Mouse (Mus musculus) CH12.LX (cell line): ENCODE measurements around the gene Kcnc3. TPM values are rescaled to one million over a fixed set of nuclear protein-coding genes. Genes with fewer than 3 reads are reported as not detected.

Experiments used
- DNase-seq: peaks from one replicate; pipeline ENCODE4 v3.0.0-alpha.2; 2013; ENCODE audit errors: extremely low read depth
- H3K27ac ChIP-seq: 2 replicates; pipeline ENCODE4 v1.5.1; 2012; ENCODE audit warnings: low read depth, mild to moderate bottlenecking, control low read depth, moderate library complexity; ENCODE audit not compliant: insufficient read depth
- H3K27me3 ChIP-seq: replicated peaks from 2 replicates; pipeline ENCODE3; 2012; ENCODE audit warnings: inconsistent platforms
- H3K36me3 ChIP-seq, 2 experiments: replicated peaks in 1 of 2; 2 replicates each; pipeline versions ENCODE3 to v1.6.1; 2012; ENCODE audit warnings: inconsistent platforms in 1 of 2, low read length in 1 of 2, mild to moderate bottlenecking in 1 of 2, mixed read lengths in 1 of 2, moderate library complexity in 1 of 2; ENCODE audit not compliant: control insufficient read depth in 1 of 2, insufficient read depth in 1 of 2
- H3K4me1 ChIP-seq, 2 experiments: 2 replicates each; pipeline ENCODE4 v1.6.1; 2012; ENCODE audit warnings: inconsistent platforms in 1 of 2, moderate library complexity in 1 of 2; ENCODE audit not compliant: insufficient read depth in 2 of 2, control insufficient read depth in 1 of 2
- H3K4me2 ChIP-seq: 2 replicates; pipeline ENCODE4 v1.6.1; 2012; ENCODE audit warnings: low read depth, mild to moderate bottlenecking, control low read depth; ENCODE audit not compliant: poor library complexity, insufficient read depth, severe bottlenecking
- H3K4me3 ChIP-seq, 3 experiments: fragments of 150-350 bp in 1 of 3; sonication (generic) in 1 of 3; replicated peaks in 1 of 3; 2 replicates each; pipeline versions ENCODE3 to v1.5.1; 2011 to 2012; ENCODE audit warnings: low read depth in 2 of 3, low read length in 2 of 3, mild to moderate bottlenecking in 2 of 3, moderate library complexity in 2 of 3, control low read depth in 1 of 3, improper control_type of control experiment in 1 of 3, inconsistent platforms in 1 of 3, mixed read lengths in 1 of 3; ENCODE audit not compliant: poor library complexity in 1 of 3
- H3K79me2 ChIP-seq: replicated peaks from 2 replicates; pipeline ENCODE4 v1.6.1; 2012; ENCODE audit warnings: mild to moderate bottlenecking, moderate library complexity; ENCODE audit not compliant: control insufficient read depth, poor library complexity, insufficient read depth, severe bottlenecking; ENCODE audit errors: extremely low read depth
- H3K9ac ChIP-seq: 2 replicates; pipeline ENCODE4 v1.6.1; 2012; ENCODE audit warnings: low read depth, mild to moderate bottlenecking, control low read depth, moderate library complexity; ENCODE audit not compliant: insufficient read depth
- H3K9me3 ChIP-seq: replicated peaks from 2 replicates; pipeline ENCODE3; 2012; ENCODE audit warnings: low read length, inconsistent platforms, mixed read lengths
- BHLHE40 ChIP-seq: IDR thresholded peaks from 2 replicates; pipeline ENCODE4 v1.6.1; 2011; ENCODE audit warnings: mild to moderate bottlenecking, low read depth, low read length, improper control_type of control experiment
- CHD1 ChIP-seq: IDR thresholded peaks from 2 replicates; pipeline ENCODE4 v1.6.1; 2012; ENCODE audit warnings: low read depth, low read length, improper control_type of control experiment, inconsistent platforms
- CHD2 ChIP-seq: IDR thresholded peaks from 2 replicates; pipeline ENCODE4 v1.6.1; 2011; ENCODE audit warnings: low read length, improper control_type of control experiment
- CTCF ChIP-seq, 2 experiments: IDR thresholded peaks in 1 of 2; conservative IDR thresholded peaks in 1 of 2; 2 replicates each; pipeline ENCODE4 v1.5.1; 2011 to 2012; ENCODE audit warnings: low read depth in 2 of 2, low read length in 2 of 2, improper control_type of control experiment in 1 of 2, inconsistent platforms in 1 of 2, mild to moderate bottlenecking in 1 of 2, moderate library complexity in 1 of 2
- E2F4 ChIP-seq: IDR thresholded peaks from 2 replicates; pipeline ENCODE4 v1.6.1; 2011; ENCODE audit warnings: low read depth, low read length, improper control_type of control experiment; ENCODE audit not compliant: insufficient replicate concordance
- ELF1 ChIP-seq: IDR thresholded peaks from 2 replicates; pipeline ENCODE4 v1.6.1; 2014; ENCODE audit warnings: low read depth, mild to moderate bottlenecking, inconsistent platforms, low read length, improper control_type of control experiment
- EP300 ChIP-seq: IDR thresholded peaks from 2 replicates; pipeline ENCODE4 v1.6.1; 2011; ENCODE audit warnings: low read length, improper control_type of control experiment
- ETS1 ChIP-seq: conservative IDR thresholded peaks from 2 replicates; pipeline ENCODE4 v1.6.1; 2012; ENCODE audit warnings: low read depth, mild to moderate bottlenecking, inconsistent platforms, low read length, improper control_type of control experiment, moderate library complexity
- GABPA ChIP-seq: IDR thresholded peaks from 2 replicates; pipeline ENCODE4 v1.6.1; 2012; ENCODE audit warnings: low read depth, low read length, improper control_type of control experiment, inconsistent platforms; ENCODE audit not compliant: insufficient replicate concordance
- HCFC1 ChIP-seq: IDR thresholded peaks from 2 replicates; pipeline ENCODE4 v1.6.1; 2012; ENCODE audit warnings: low read depth, mild to moderate bottlenecking, inconsistent platforms, low read length, improper control_type of control experiment
- IRF4 ChIP-seq: IDR thresholded peaks from 2 replicates; pipeline ENCODE4 v1.6.1; 2014; ENCODE audit warnings: low read depth, mild to moderate bottlenecking, inconsistent platforms, low read length, improper control_type of control experiment
- JUN ChIP-seq: IDR thresholded peaks from 2 replicates; pipeline ENCODE4 v1.6.1; 2011; ENCODE audit warnings: low read depth, mild to moderate bottlenecking, low read length, improper control_type of control experiment, moderate library complexity; ENCODE audit not compliant: insufficient read depth
- JUND ChIP-seq: conservative IDR thresholded peaks from 2 replicates; pipeline ENCODE4 v1.6.1; 2011; ENCODE audit warnings: low read depth, low read length, improper control_type of control experiment
- KAT2A ChIP-seq: IDR thresholded peaks from 2 replicates; pipeline ENCODE4 v1.6.1; 2012; ENCODE audit warnings: low read length, improper control_type of control experiment, inconsistent platforms; ENCODE audit not compliant: insufficient replicate concordance
- MAFK ChIP-seq: IDR thresholded peaks from 2 replicates; pipeline ENCODE4 v1.6.1; 2011; ENCODE audit warnings: low read length, improper control_type of control experiment; ENCODE audit not compliant: insufficient replicate concordance
- MAX ChIP-seq: IDR thresholded peaks from 2 replicates; pipeline ENCODE4 v1.6.1; 2011; ENCODE audit warnings: low read length, improper control_type of control experiment
- MAZ ChIP-seq: IDR thresholded peaks from 2 replicates; pipeline ENCODE4 v1.6.1; 2012; ENCODE audit warnings: low read depth, mild to moderate bottlenecking, inconsistent platforms, low read length, improper control_type of control experiment, moderate library complexity
- MEF2A ChIP-seq: IDR thresholded peaks from 2 replicates; pipeline ENCODE4 v1.6.1; 2014; ENCODE audit warnings: low read depth, mild to moderate bottlenecking, inconsistent platforms, low read length, improper control_type of control experiment, borderline replicate concordance
- MXI1 ChIP-seq: IDR thresholded peaks from 2 replicates; pipeline ENCODE4 v1.6.1; 2011; ENCODE audit warnings: mild to moderate bottlenecking, low read depth, low read length, improper control_type of control experiment
- MYC ChIP-seq: IDR thresholded peaks from 2 replicates; pipeline ENCODE4 v1.6.1; 2011; ENCODE audit warnings: low read depth, mild to moderate bottlenecking, improper control_type of control experiment, low read length
- NELFE ChIP-seq: IDR thresholded peaks from 2 replicates; pipeline ENCODE4 v1.6.1; 2011; ENCODE audit warnings: low read depth, low read length, improper control_type of control experiment
- NRF1 ChIP-seq: IDR thresholded peaks from 2 replicates; pipeline ENCODE4 v1.6.1; 2014; ENCODE audit warnings: low read depth, mild to moderate bottlenecking, inconsistent platforms, low read length, improper control_type of control experiment, moderate library complexity
- PAX5 ChIP-seq: IDR thresholded peaks from 2 replicates; pipeline ENCODE4 v1.6.1; 2012; ENCODE audit warnings: low read length, inconsistent platforms, mixed read lengths
- POLR2A ChIP-seq: IDR thresholded peaks from 2 replicates; pipeline ENCODE4 v1.6.1; 2011; ENCODE audit warnings: low read depth, mild to moderate bottlenecking, improper control_type of control experiment, low read length
- POLR2AphosphoS2 ChIP-seq: IDR thresholded peaks from 2 replicates; pipeline ENCODE4 v1.6.1; 2011; ENCODE audit warnings: low read depth, low read length, improper control_type of control experiment
- RAD21 ChIP-seq: IDR thresholded peaks from 2 replicates; pipeline ENCODE4 v1.6.1; 2011; ENCODE audit warnings: low read depth, mild to moderate bottlenecking, low read length, improper control_type of control experiment, moderate library complexity
- RCOR1 ChIP-seq: conservative IDR thresholded peaks from 2 replicates; pipeline ENCODE4 v1.6.1; 2012; ENCODE audit warnings: low read depth, mild to moderate bottlenecking, inconsistent platforms, low read length, improper control_type of control experiment
- SIN3A ChIP-seq: IDR thresholded peaks from 2 replicates; pipeline ENCODE4 v1.6.1; 2012; ENCODE audit warnings: low read length, improper control_type of control experiment, inconsistent platforms
- SMC3 ChIP-seq: IDR thresholded peaks from 2 replicates; pipeline ENCODE4 v1.6.1; 2011; ENCODE audit warnings: low read depth, low read length, improper control_type of control experiment
- TBP ChIP-seq: conservative IDR thresholded peaks from 2 replicates; pipeline ENCODE4 v1.6.1; 2011; ENCODE audit warnings: low read depth, low read length, improper control_type of control experiment
- TCF12 ChIP-seq: IDR thresholded peaks from 2 replicates; pipeline ENCODE4 v1.6.1; 2014; ENCODE audit warnings: low read depth, mild to moderate bottlenecking, inconsistent platforms, low read length, improper control_type of control experiment
- UBTF ChIP-seq: IDR thresholded peaks from 2 replicates; pipeline ENCODE4 v1.6.1; 2012; ENCODE audit warnings: low read depth, mild to moderate bottlenecking, inconsistent platforms, low read length, improper control_type of control experiment, moderate library complexity
- USF1 ChIP-seq: IDR thresholded peaks from 2 replicates; pipeline ENCODE4 v1.6.1; 2014; ENCODE audit warnings: low read depth, mild to moderate bottlenecking, inconsistent platforms, low read length, improper control_type of control experiment
- USF2 ChIP-seq: conservative IDR thresholded peaks from 2 replicates; pipeline ENCODE4 v1.6.1; 2011; ENCODE audit warnings: low read depth, low read length, improper control_type of control experiment
- ZC3H11A ChIP-seq: IDR thresholded peaks from 2 replicates; pipeline ENCODE4 v1.6.1; 2012; ENCODE audit warnings: low read depth, mild to moderate bottlenecking, inconsistent platforms, low read length, improper control_type of control experiment
- ZKSCAN1 ChIP-seq: IDR thresholded peaks from 2 replicates; pipeline ENCODE4 v1.6.1; 2012; ENCODE audit warnings: low read depth, inconsistent platforms, low read length, improper control_type of control experiment, borderline replicate concordance
- ZMIZ1 ChIP-seq: IDR thresholded peaks from 2 replicates; pipeline ENCODE4 v1.6.1; 2012; ENCODE audit warnings: low read depth, mild to moderate bottlenecking, inconsistent platforms, low read length, improper control_type of control experiment
- ZNF384 ChIP-seq: IDR thresholded peaks from 2 replicates; pipeline ENCODE4 v1.6.1; 2012; ENCODE audit warnings: low read depth, low read length, improper control_type of control experiment, inconsistent platforms
- dilution Hi-C: fragments of 300-500 bp; cut with MboI; formaldehyde crosslinking; loops from 2 replicates; pipeline ENCODE4 v1.14.3; 2020; ENCODE audit warnings: low sequenced_read_pairs; ENCODE audit not compliant: extremely low pct_unique_long_range_greater_than_20kb, extremely low pct_ligation_motif_present
- in situ Hi-C: fragments of 300-500 bp; cut with MboI; formaldehyde crosslinking; loops from 3 replicates; pipeline ENCODE4 v1.14.3; 2019; ENCODE audit warnings: low sequenced_read_pairs, low pct_ligation_motif_present, low pct_unique_long_range_greater_than_20kb, mixed read lengths
- polyA plus RNA-seq: library from polyadenylated mRNA; unstranded; fragments of >175 nt; gene quantifications from 2 replicates; pipeline ENCODE4 v1.2.1, GENCODE M21; 2012; ENCODE audit warnings: low read depth; ENCODE audit not compliant: insufficient read length
- total RNA-seq, 2 experiments: library from RNA; depleted of rRNA; stranded (reverse); fragments of 300-350 nt in 1 of 2; fragments of >200 nt in 1 of 2; gene quantifications; 2 replicates each; pipeline ENCODE4 v1.2.3; 2012 to 2014

Gene Kcnc3
- total and polyA plus RNA-seq, 3 experiments: 0.31 to 5.6 (median 1.7) TPM

DNA sequence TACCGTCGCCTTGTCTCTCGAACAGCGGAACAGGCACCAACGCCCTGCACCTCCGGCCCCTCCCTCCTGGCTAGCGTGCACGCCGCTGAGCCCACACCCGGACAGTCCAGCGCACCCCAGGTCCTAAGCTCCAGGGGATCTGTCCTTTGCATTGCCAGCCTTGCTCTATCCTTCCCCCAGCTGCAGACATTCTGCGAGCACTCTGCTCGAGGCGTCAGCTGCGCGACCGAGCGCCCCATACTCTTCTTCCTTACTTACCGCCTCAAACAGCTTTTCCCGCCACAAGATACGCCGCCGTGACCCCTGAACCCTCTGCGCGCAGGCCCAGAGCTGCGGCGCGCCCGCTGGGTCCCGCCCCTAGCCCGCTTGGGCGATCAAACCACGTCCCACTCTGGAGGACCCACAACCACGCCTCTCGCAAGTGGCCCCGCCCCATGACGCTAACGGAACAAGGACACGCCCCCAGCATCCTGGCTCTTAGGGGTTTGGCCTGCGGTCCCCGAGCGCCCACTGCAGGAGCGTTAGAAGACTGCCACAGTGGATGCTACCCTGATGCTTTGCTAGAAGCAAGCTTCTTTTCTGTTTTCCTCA lies 41.9 kb upstream of the Kcnc3 start, which contains the start of gene Pold1:
Pold1 (minus strand) TSS at position 353 of the 591 bp plus-strand sequence.
- H3K4me1 ChIP-seq: peaks cover 12 to 45% of the 10 kb centered on the region in 2 experiments
- H3K9me3 ChIP-seq: peaks cover 3% of the 10 kb centered on the region
- H3K79me2 ChIP-seq: peaks cover 10% of the 10 kb centered on the region; the same call in 1 of the 2 replicates
- H3K4me3 ChIP-seq: peak within 1 kb of the TSS; percentile 41 to 82 (median 70)
- H3K36me3 ChIP-seq: peaks cover 30 to 54% of the 10 kb centered on the region in 2 experiments
- peak; percentile 99 for DNase-seq
- TF ChIP-seq JUN (no peak), ZNF384 (no peak), RAD21 (peak; percentile 99), HCFC1 (peak; percentile 71), MAFK (no peak), JUND (no peak), TCF12 (peak; percentile 65), PAX5 (no peak), CHD1 (no peak), MAZ (peak; percentile 60), CTCF (conservative IDR thresholded peaks at IDR 0.05 in 1 of 2, IDR thresholded peaks at IDR 0.05 in 1 of 2; ENCODE audit: low read depth in 2 of 2, low read length in 2 of 2) (peak; percentile 55 to 98; a peak in 3 of 4 replicates), ETS1 (0 out of 2 replicates have a peak, but pooled peaks have one; percentile 40), USF2 (no peak), CHD2 (no peak; the same call in 1 of the 2 replicates), ZKSCAN1 (no peak), MYC (peak; percentile 76), MXI1 (peak; percentile 95), MEF2A (peak; percentile 73), E2F4 (peak; percentile 94; the same call in 1 of the 2 replicates), TBP (peak; percentile 80), NRF1 (peak; percentile 92), ELF1 (peak; percentile 79), ZC3H11A (peak; percentile 90), SIN3A (peak; percentile 85), NELFE (peak; percentile 65; the same call in 1 of the 2 replicates), IRF4 (peak; percentile 45), SMC3 (peak; percentile 99), USF1 (no peak), RCOR1 (0 out of 2 replicates have a peak, but pooled peaks have one; percentile 24), GABPA (no peak), BHLHE40 (no peak), KAT2A (peak; percentile 86; the same call in 1 of the 2 replicates), UBTF (no peak), MAX (peak; percentile 65), ZMIZ1 (peak; percentile 56), POLR2A (peak; percentile 69; the same call in 1 of the 2 replicates), POLR2AphosphoS2 (peak; percentile 93), EP300 (no peak)
- H3K27me3 ChIP-seq: no peaks in the 10 kb centered on the region
- dilution Hi-C loops: no loop called here
- H3K4me2 ChIP-seq: peak within 1 kb of the TSS; percentile 52
- H3K27ac ChIP-seq: peak within 1 kb of the TSS; percentile 52
- in situ Hi-C loops: no loop called here
- H3K9ac ChIP-seq: peak within 1 kb of the TSS; percentile 79
